Mouse (Mus musculus): ENCODE data around the gene Ergic1. TPM values are rescaled to one million over a fixed set of nuclear protein-coding genes. Genes with fewer than 3 reads are reported as not detected.

Gene Ergic1
- polyA plus RNA-seq, 1 experiment = 218 TPM

GRCm38 (mm10) chr17:26695193-26695592 is 133.9 kb downstream of the Ergic1 start:
- TF ChIP-seq CTCF (IDR thresholded peaks at IDR 0.05; ENCODE audit: borderline replicate concordance, extremely low read depth, insufficient read depth, insufficient read length) (no peak), POLR2A (IDR thresholded peaks at IDR 0.05; ENCODE audit: borderline replicate concordance, extremely low read depth, insufficient read depth, insufficient read length, poor library complexity, severe bottlenecking) (no peak)
- no peak for DNase-seq (ENCODE audit: low read depth)

- DNase-seq (ENCODE audit: low read depth) = no peak
- TF ChIP-seq POLR2A (IDR thresholded peaks at IDR 0.05; ENCODE audit: borderline replicate concordance, extremely low read depth, insufficient read depth, insufficient read length, poor library complexity, severe bottlenecking) (no peak), CTCF (IDR thresholded peaks at IDR 0.05; ENCODE audit: borderline replicate concordance, extremely low read depth, insufficient read depth, insufficient read length) (peak; percentile 34; the same call in 1 of the 2 replicates)
Observed at GRCm38 (mm10) chr17:26698846-26699245, 137.6 kb downstream of the Ergic1 start.

GRCm38 (mm10) chr17:26699819-26700616 is 138.7 kb downstream of the Ergic1 start:
- DNase-seq (ENCODE audit: low read depth) = no peak
- no peak for TF ChIP-seq POLR2A (IDR thresholded peaks at IDR 0.05; ENCODE audit: borderline replicate concordance, extremely low read depth, insufficient read depth, insufficient read length, poor library complexity, severe bottlenecking)
- no peak for TF ChIP-seq CTCF (IDR thresholded peaks at IDR 0.05; ENCODE audit: borderline replicate concordance, extremely low read depth, insufficient read depth, insufficient read length)

DNA sequence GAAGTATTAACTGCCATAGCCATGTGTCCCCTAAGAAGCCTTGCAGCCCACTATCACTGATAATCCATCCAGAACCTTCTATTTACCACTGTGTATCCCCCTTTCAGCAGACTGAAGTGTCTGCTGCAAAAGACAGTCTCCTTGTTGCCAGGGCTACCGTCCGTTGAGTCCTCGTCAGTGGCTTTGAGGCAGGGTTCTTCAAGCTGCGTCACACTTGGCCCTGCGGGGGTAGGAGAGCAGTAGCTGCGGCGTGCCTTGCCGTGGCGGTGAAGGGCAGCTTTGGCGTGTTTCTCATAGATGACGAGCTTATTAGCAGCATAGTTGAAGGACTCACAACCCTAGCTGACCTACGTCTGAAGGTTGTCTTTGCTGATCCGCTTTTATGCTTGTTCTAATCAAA is 140.3 kb downstream of the Ergic1 start:
- TF ChIP-seq POLR2A (IDR thresholded peaks at IDR 0.05; ENCODE audit: borderline replicate concordance, extremely low read depth, insufficient read depth, insufficient read length, poor library complexity, severe bottlenecking) (no peak), CTCF (IDR thresholded peaks at IDR 0.05; ENCODE audit: borderline replicate concordance, extremely low read depth, insufficient read depth, insufficient read length) (no peak)
- no peak for DNase-seq (ENCODE audit: low read depth)

DNA sequence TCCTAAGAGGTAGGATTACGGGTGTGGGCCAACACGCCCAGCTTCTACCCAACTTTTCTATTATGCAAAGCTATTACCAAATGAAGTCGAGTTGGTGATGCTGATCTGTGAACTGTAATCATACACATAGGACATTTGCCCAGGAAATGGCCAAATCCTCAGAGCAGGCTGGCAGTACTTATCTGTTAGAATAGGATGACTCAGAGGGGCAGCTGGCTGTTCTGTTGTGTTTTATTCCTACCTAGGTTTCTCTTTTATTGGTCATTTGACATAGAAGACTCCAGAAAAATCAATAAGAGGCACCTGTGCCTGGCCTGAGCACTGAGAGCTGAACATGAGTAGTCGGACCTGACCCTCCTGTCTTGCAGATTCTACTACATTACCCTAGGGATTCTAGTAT is 141.3 kb downstream of the Ergic1 start:
- TF ChIP-seq CTCF (IDR thresholded peaks at IDR 0.05; ENCODE audit: borderline replicate concordance, extremely low read depth, insufficient read depth, insufficient read length) (no peak), POLR2A (IDR thresholded peaks at IDR 0.05; ENCODE audit: borderline replicate concordance, extremely low read depth, insufficient read depth, insufficient read length, poor library complexity, severe bottlenecking) (no peak)
- DNase-seq (ENCODE audit: low read depth) = no peak

- DNase-seq (ENCODE audit: low read depth) = no peak
- TF ChIP-seq CTCF (IDR thresholded peaks at IDR 0.05; ENCODE audit: borderline replicate concordance, extremely low read depth, insufficient read depth, insufficient read length) (no peak), POLR2A (IDR thresholded peaks at IDR 0.05; ENCODE audit: borderline replicate concordance, extremely low read depth, insufficient read depth, insufficient read length, poor library complexity, severe bottlenecking) (no peak)
Observed at GRCm38 (mm10) chr17:26703671-26704070, 142.4 kb downstream of the Ergic1 start.

DNA sequence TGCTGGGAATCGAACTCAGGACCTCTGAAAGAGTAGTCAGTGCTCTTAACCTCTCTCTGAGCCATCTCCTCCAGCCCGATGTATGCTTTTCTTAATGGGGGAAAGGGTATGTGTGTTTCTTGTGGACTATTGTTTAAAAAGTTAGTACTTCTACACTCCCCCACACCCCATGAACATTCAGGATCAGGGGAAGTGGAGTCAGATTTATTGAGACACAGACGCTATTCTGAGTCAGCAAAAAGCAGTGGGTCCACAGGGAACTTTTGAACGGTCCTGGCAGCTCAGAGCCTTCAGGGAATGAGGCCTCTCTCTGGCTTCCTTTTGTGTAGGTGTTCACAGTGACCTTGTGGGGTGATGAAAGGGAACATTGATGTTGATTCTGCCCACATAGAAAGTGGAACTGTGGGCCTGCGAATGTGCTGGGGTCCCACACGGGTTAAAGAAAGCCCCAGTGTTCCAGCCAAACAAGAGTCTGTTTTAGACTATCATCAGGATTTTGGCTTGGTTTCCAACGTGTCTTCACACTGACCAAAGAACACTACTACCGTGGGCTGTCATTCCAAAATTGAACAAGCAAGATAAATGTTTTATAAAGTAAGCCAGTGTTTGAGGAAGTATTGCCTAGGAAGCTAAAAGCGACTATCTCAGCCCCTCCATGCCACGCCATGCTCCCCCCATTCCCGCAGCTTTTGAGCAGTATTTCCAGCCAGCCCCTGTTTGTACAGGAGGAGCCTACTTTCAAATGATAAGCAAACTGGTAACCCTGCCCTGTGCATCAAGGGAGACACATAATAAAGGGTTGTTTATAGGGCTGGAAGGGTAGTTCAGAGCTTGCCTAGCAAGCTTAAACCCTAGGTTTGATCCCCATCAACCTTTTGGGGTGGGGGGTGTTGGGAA is 144.4 kb downstream of the Ergic1 start:
- TF ChIP-seq CTCF (IDR thresholded peaks at IDR 0.05; ENCODE audit: borderline replicate concordance, extremely low read depth, insufficient read depth, insufficient read length) (no peak), POLR2A (IDR thresholded peaks at IDR 0.05; ENCODE audit: borderline replicate concordance, extremely low read depth, insufficient read depth, insufficient read length, poor library complexity, severe bottlenecking) (no peak)
- no peak for DNase-seq (ENCODE audit: low read depth)

Other genes with a start within 250 kb of the Ergic1 start
- gene Neurl1b, start 146.7 kb upstream of the Ergic1 start, polyA plus RNA-seq (2012; rRNA removed) = 11.7 and 12.2 TPM in 2 replicates
- 56.2 and 71.8 TPM in 2 replicates for gene Dusp1, start 639 bp downstream of the Ergic1 start, polyA plus RNA-seq (2012; rRNA removed)
- gene Atp6v0e, start 101.7 kb downstream of the Ergic1 start, polyA plus RNA-seq (2012; rRNA removed) = 79.1 and 125 TPM in 2 replicates
- 9.9 and 10.2 TPM in 2 replicates for gene Crebrf, start 154.2 kb downstream of the Ergic1 start, polyA plus RNA-seq (2012; rRNA removed)
- 44.3 and 45.2 TPM in 2 replicates for gene Bnip1, start 219.6 kb downstream of the Ergic1 start, polyA plus RNA-seq (2012; rRNA removed)

All from brain, embryonic 14.5 days (tissue).